10 mouse cellular contexts compared by ENCODE assay signal in genomic region chr7:98697496-98697895, GRCm38 (mm10). TPM values are rescaled to one million over a fixed set of nuclear protein-coding genes. Genes with fewer than 3 reads are reported as not detected.
A peak's percentile ranks its signal among the peaks of the same experiment; 100 is the strongest.
DNase-seq lines count a peak whose midpoint lies in the region; ATAC-seq and TF ChIP-seq lines count a peak whose summit lies in the region.
"Had no signal": no experiment of that assay in that cellular context is flagged by ENCODE, and none has a peak within 500 bp of the region (broad histone marks: within the 10 kb centered on the region; RNA-seq: fewer than 3 reads in every experiment).

No protein-coding gene starts in this region.

- 12% methylated on average over 2 of the region's 2 CpGs for WGBS in heart, postnatal 0 days
- WGBS in lung, embryonic 16.5 days: 4% methylated on average over 2 of the region's 2 CpGs
- 8% methylated on average over 2 of the region's 2 CpGs for WGBS in intestine, embryonic 16.5 days

- intact Hi-C loops in heart, postnatal 14 days (cut with DNase I): no loop called here

- no peak overlapping the region for H3K9ac ChIP-seq in heart, postnatal 0 days (replicated peaks; ENCODE audit: low read depth, low read length)
- H3K9ac ChIP-seq in lung, embryonic 16.5 days (ENCODE audit: low read length): no peak overlapping the region
- no peak overlapping the region for H3K9ac ChIP-seq in intestine, embryonic 16.5 days (ENCODE audit: low read depth, low read length)

- no peaks in the 10 kb centered on the region for H3K9me3 ChIP-seq in heart, postnatal 0 days (replicated peaks; ENCODE audit: control insufficient read depth, low read length)
- no peaks in the 10 kb centered on the region for H3K9me3 ChIP-seq in lung, embryonic 16.5 days (ENCODE audit: control insufficient read depth, low read length)
- no peaks in the 10 kb centered on the region for H3K9me3 ChIP-seq in intestine, embryonic 16.5 days (ENCODE audit: control insufficient read depth, low read length)

- no peak for ATAC-seq in heart, postnatal 0 days (ENCODE audit: insufficient read depth, low read depth)
- peak; percentile 39; the same call in 1 of the 2 replicates for ATAC-seq in lung, embryonic 16.5 days (ENCODE audit: low read depth)
- ATAC-seq in intestine, embryonic 16.5 days: no peak

- no peak overlapping the region for H3K27ac ChIP-seq in heart, postnatal 0 days (ENCODE audit: low read depth)
- no peak overlapping the region for H3K27ac ChIP-seq in lung, embryonic 16.5 days (ENCODE audit: low read length)
- no peak overlapping the region for H3K27ac ChIP-seq in intestine, embryonic 16.5 days (ENCODE audit: low read length)

- no peaks in the 10 kb centered on the region for H3K27me3 ChIP-seq in heart, postnatal 0 days (ENCODE audit: control insufficient read depth, insufficient read depth, low read length)
- no peaks in the 10 kb centered on the region for H3K27me3 ChIP-seq in lung, embryonic 16.5 days (ENCODE audit: control insufficient read depth, insufficient read depth, low read depth, low read length)
- no peaks in the 10 kb centered on the region for H3K27me3 ChIP-seq in splenic B cell, adult 2 months (ENCODE audit: control insufficient read depth, insufficient read depth, low read length, poor library complexity, severe bottlenecking)
- no peaks in the 10 kb centered on the region for H3K27me3 ChIP-seq in intestine, embryonic 16.5 days (replicated peaks; ENCODE audit: control insufficient read depth, insufficient read depth, low read length)

- no peak overlapping the region for H3K4me3 ChIP-seq in heart, postnatal 0 days (ENCODE audit: low read depth, low read length)
- H3K4me3 ChIP-seq in lung, embryonic 16.5 days (ENCODE audit: low read length): no peak overlapping the region
- no peak overlapping the region for H3K4me3 ChIP-seq in intestine, embryonic 16.5 days (ENCODE audit: low read length)

- H3K36me3 ChIP-seq in heart, postnatal 0 days (replicated peaks; ENCODE audit: control insufficient read depth, insufficient read depth, low read length): no peaks in the 10 kb centered on the region
- H3K36me3 ChIP-seq in lung, embryonic 16.5 days (ENCODE audit: control insufficient read depth, insufficient read depth, low read length): no peaks in the 10 kb centered on the region
- no peaks in the 10 kb centered on the region for H3K36me3 ChIP-seq in splenic B cell, adult 2 months (ENCODE audit: control insufficient read depth, insufficient read depth, low read length, poor library complexity, severe bottlenecking)
- H3K36me3 ChIP-seq in intestine, embryonic 16.5 days (ENCODE audit: control insufficient read depth, insufficient read depth, low read length): no peaks in the 10 kb centered on the region

- TF ChIP-seq CTCF in heart, postnatal 0 days (IDR thresholded peaks at IDR 0.05; ENCODE audit: low read depth): peak; percentile 57

- H3K4me2 ChIP-seq in heart, postnatal 0 days (ENCODE audit: low read depth, low read length): no peak overlapping the region
- H3K4me2 ChIP-seq in lung, embryonic 16.5 days (ENCODE audit: low read depth, low read length): no peak overlapping the region
- no peak overlapping the region for H3K4me2 ChIP-seq in intestine, embryonic 16.5 days (ENCODE audit: low read depth, low read length)

- no peak for DNase-seq in heart, postnatal 0 days (ENCODE audit: low spot score)
- no peak for DNase-seq in heart, postnatal 14 days
- DNase-seq in lung, adult 18-20 months: no peak
- peak; percentile 25 for DNase-seq in adipocyte (ENCODE audit: low spot score)
- peak; percentile 28 for DNase-seq in splenic B cell, adult 2 months (ENCODE audit: low read depth, low spot score)
- no peak for DNase-seq in layer of hippocampus, adult 18-20 months (ENCODE audit: low spot score in 2 of 2)
- DNase-seq: cerebellum, adult 9-10 months; thymus, postnatal 14 days had no signal

- no peak for TF ChIP-seq EP300 in heart, postnatal 0 days (IDR thresholded peaks at IDR 0.05; ENCODE audit: low read depth)

- H3K4me1 ChIP-seq in heart, postnatal 0 days (ENCODE audit: control insufficient read depth, insufficient read depth): peaks cover 16% of the 10 kb centered on the region
- peaks cover 11% of the 10 kb centered on the region for H3K4me1 ChIP-seq in lung, embryonic 16.5 days (replicated peaks; ENCODE audit: control insufficient read depth, insufficient read depth, low read length)
- H3K4me1 ChIP-seq in intestine, embryonic 16.5 days (ENCODE audit: control insufficient read depth, insufficient read depth, low read length): peaks cover 13% of the 10 kb centered on the region; the same call in 1 of the 2 replicates

RNA-seq across cellular contexts. Expression of gene Thap12, which starts 5.4 kb away (rescaled TPM):
- 48.6 and 50.6 TPM in 2 replicates for total RNA-seq in heart, postnatal 0 days (2014; rRNA removed; ENCODE audit: low replicate concordance)
- polyA plus RNA-seq in heart, postnatal 0 days (2015; fragmentation: Nextera tagmentation; extraction: Ambion mirVana): 31.5 and 37.8 TPM in 2 replicates
- 10 to 100 TPM; 60.5 to 70.9 TPM for total RNA-seq in heart, postnatal 14 days (2021)
- 44.2 and 45.1 TPM in 2 replicates for polyA plus RNA-seq in lung, embryonic 16.5 days (2015; fragmentation: Nextera tagmentation; extraction: Ambion mirVana)
- 10 to 100 TPM; 82.1 to 85.1 TPM for total RNA-seq in layer of hippocampus, adult 18-20 months (2021)
- 28.6 and 28.8 TPM in 2 replicates for polyA plus RNA-seq in intestine, embryonic 16.5 days (2015; fragmentation: Nextera tagmentation; extraction: Ambion mirVana)

RNA-seq across cellular contexts. Expression of gene Emsy, which starts 40.9 kb away (rescaled TPM):
- 20.1 and 33.2 TPM in 2 replicates for total RNA-seq in heart, postnatal 0 days (2014; rRNA removed; ENCODE audit: low replicate concordance)
- polyA plus RNA-seq in heart, postnatal 0 days (2015; fragmentation: Nextera tagmentation; extraction: Ambion mirVana): 8.8 and 9.1 TPM in 2 replicates
- 10 to 100 TPM; 29.3 to 31.7 TPM for total RNA-seq in heart, postnatal 14 days (2021)
- polyA plus RNA-seq in lung, embryonic 16.5 days (2015; fragmentation: Nextera tagmentation; extraction: Ambion mirVana): 27.6 and 30.4 TPM in 2 replicates
- 10 to 100 TPM; 71.0 to 72.1 TPM for total RNA-seq in layer of hippocampus, adult 18-20 months (2021)
- polyA plus RNA-seq in intestine, embryonic 16.5 days (2015; fragmentation: Nextera tagmentation; extraction: Ambion mirVana): 14.6 and 16.3 TPM in 2 replicates

Comparison
In these comparisons a context has a peak if more than half of its experiments do, and no peak if none do; other contexts are left out.
1. DNase-seq: peak in adipocyte (single experiment) and splenic B cell, adult 2 months (single experiment); none in heart, postnatal 0 days (single experiment), heart, postnatal 14 days (0 of 2), lung, adult 18-20 months (0 of 2) and layer of hippocampus, adult 18-20 months (0 of 2).